In genomic region chr2:167505127-167505526, GRCm38 (mm10) we compare ENCODE assay signal across 8 mouse cellular contexts. TPM values are rescaled to one million over a fixed set of nuclear protein-coding genes. Genes with fewer than 3 reads are reported as not detected.
DNase-seq lines count a peak whose midpoint lies in the region; ATAC-seq and TF ChIP-seq lines count a peak whose summit lies in the region.

No protein-coding gene starts in this region.

- DNase-seq in kidney, adult 2 months, result peak; percentile 45
- DNase-seq in kidney, postnatal 4 days, result no peak
- no peak for DNase-seq in right cerebral cortex, adult 2 months (ENCODE audit: low spot score in 2 of 2)
- DNase-seq in embryo, embryonic 10 days (ENCODE audit: low spot score), result no peak
- no peak for DNase-seq in urinary bladder, postnatal 4 days (ENCODE audit: low spot score in 2 of 2)

- ATAC-seq in common myeloid progenitor, adult 5-6 weeks (replicated peaks; ENCODE audit: low read depth, poor library complexity, severe bottlenecking), result peak; percentile 60
- ATAC-seq in intestine, embryonic 16.5 days, result no peak
- peak; percentile 67 for ATAC-seq in megakaryocyte progenitor cell, adult 5-6 weeks (replicated peaks; ENCODE audit: poor library complexity)

- H3K27me3 ChIP-seq in kidney, adult 2 months (replicated peaks; ENCODE audit: control insufficient read depth, insufficient read depth, low read length), result no peaks in the 10 kb centered on the region
- no peaks in the 10 kb centered on the region for H3K27me3 ChIP-seq in intestine, embryonic 16.5 days (replicated peaks; ENCODE audit: control insufficient read depth, insufficient read depth, low read length)

- TF ChIP-seq CTCF in kidney, adult 2 months (conservative IDR thresholded peaks at IDR 0.05; ENCODE audit: insufficient read depth, insufficient read length, low read depth, low read length), result no peak

- peaks cover 14% of the 10 kb centered on the region; the same call in 1 of the 2 replicates for H3K4me1 ChIP-seq in kidney, adult 2 months (ENCODE audit: control insufficient read depth, insufficient read depth, low read length)
- H3K4me1 ChIP-seq in intestine, embryonic 16.5 days (ENCODE audit: control insufficient read depth, insufficient read depth, low read length), result peaks cover 29% of the 10 kb centered on the region

- H3K9me3 ChIP-seq in intestine, embryonic 16.5 days (ENCODE audit: control insufficient read depth, low read length), result no peaks in the 10 kb centered on the region

- TF ChIP-seq POLR2A in kidney, adult 2 months (IDR thresholded peaks at IDR 0.05; ENCODE audit: low read depth, low read length), result no peak

- no peak overlapping the region for H3K4me3 ChIP-seq in kidney, adult 2 months (ENCODE audit: insufficient read depth, low read depth, low read length)
- H3K4me3 ChIP-seq in intestine, embryonic 16.5 days (ENCODE audit: low read length), result no peak overlapping the region

- peak overlapping the region; percentile 81 for H3K27ac ChIP-seq in kidney, adult 2 months (ENCODE audit: insufficient read depth, low read depth, low read length)
- H3K27ac ChIP-seq in intestine, embryonic 16.5 days (ENCODE audit: low read length), result peak overlapping the region; percentile 13; the same call in 1 of the 2 replicates

- H3K4me2 ChIP-seq in intestine, embryonic 16.5 days (ENCODE audit: low read depth, low read length), result peak overlapping the region; percentile 84; the same call in 1 of the 2 replicates

- no peak overlapping the region for H3K9ac ChIP-seq in intestine, embryonic 16.5 days (ENCODE audit: low read depth, low read length)

- H3K36me3 ChIP-seq in kidney, adult 2 months (ENCODE audit: control insufficient read depth, insufficient read depth, low read length), result no peaks in the 10 kb centered on the region
- peaks cover 3% of the 10 kb centered on the region for H3K36me3 ChIP-seq in intestine, embryonic 16.5 days (ENCODE audit: control insufficient read depth, insufficient read depth, low read length)

- 39% methylated on average over 3 of the region's 3 CpGs for WGBS in kidney, adult 2 months
- 67% methylated on average over 3 of the region's 3 CpGs for WGBS in intestine, embryonic 16.5 days

RNA-seq across cellular contexts. Expression of gene Spata2, which starts 12.4 kb away (rescaled TPM):
- polyA plus RNA-seq in kidney, adult 2 months (2012; rRNA removed), result 26.5 and 31.5 TPM in 2 replicates
- total RNA-seq in common myeloid progenitor, adult 5-6 weeks (2017), result 7.6 and 9.9 TPM in 2 replicates
- polyA plus RNA-seq in intestine, embryonic 16.5 days (2015; fragmentation: Nextera tagmentation; extraction: Ambion mirVana), result 14.2 and 15.4 TPM in 2 replicates
- 10.5 and 11.8 TPM in 2 replicates for total RNA-seq in megakaryocyte progenitor cell, adult 5-6 weeks (2015)
- total RNA-seq in megakaryocyte progenitor cell, adult 5-6 weeks (2017), result 7.4 and 7.7 TPM in 2 replicates

RNA-seq across cellular contexts. Expression of gene Rnf114, which starts 12.7 kb away (rescaled TPM):
- 97.9 and 98.2 TPM in 2 replicates for polyA plus RNA-seq in kidney, adult 2 months (2012; rRNA removed)
- 22.9 and 29.9 TPM in 2 replicates for total RNA-seq in common myeloid progenitor, adult 5-6 weeks (2017)
- 75.7 and 76.5 TPM in 2 replicates for polyA plus RNA-seq in intestine, embryonic 16.5 days (2015; fragmentation: Nextera tagmentation; extraction: Ambion mirVana)
- total RNA-seq in megakaryocyte progenitor cell, adult 5-6 weeks (2015), result 31.5 and 39.0 TPM in 2 replicates
- total RNA-seq in megakaryocyte progenitor cell, adult 5-6 weeks (2017), result 18.7 and 18.9 TPM in 2 replicates

RNA-seq across cellular contexts. Expression of gene Snai1, which starts 32.9 kb away (rescaled TPM):
- polyA plus RNA-seq in kidney, adult 2 months (2012; rRNA removed), result 10.4 and 13.2 TPM in 2 replicates
- not detected in 2 replicates for total RNA-seq in common myeloid progenitor, adult 5-6 weeks (2017)
- 15.6 TPM in 2 replicates for polyA plus RNA-seq in intestine, embryonic 16.5 days (2015; fragmentation: Nextera tagmentation; extraction: Ambion mirVana)
- total RNA-seq in megakaryocyte progenitor cell, adult 5-6 weeks (2015), result not detected in 2 replicates
- 0.33 and 0.44 TPM in 2 replicates for total RNA-seq in megakaryocyte progenitor cell, adult 5-6 weeks (2017)
